Mouse (Mus musculus): ENCODE data around the gene Jade1. TPM values are rescaled to one million over a fixed set of nuclear protein-coding genes. Genes with fewer than 3 reads are reported as not detected.
A peak's percentile ranks its signal among the peaks of the same experiment; 100 is the strongest.

Jade1 gene
- total RNA-seq, 2 experiments from 2014 or later = 17.7 to 23.4 TPM

DNA sequence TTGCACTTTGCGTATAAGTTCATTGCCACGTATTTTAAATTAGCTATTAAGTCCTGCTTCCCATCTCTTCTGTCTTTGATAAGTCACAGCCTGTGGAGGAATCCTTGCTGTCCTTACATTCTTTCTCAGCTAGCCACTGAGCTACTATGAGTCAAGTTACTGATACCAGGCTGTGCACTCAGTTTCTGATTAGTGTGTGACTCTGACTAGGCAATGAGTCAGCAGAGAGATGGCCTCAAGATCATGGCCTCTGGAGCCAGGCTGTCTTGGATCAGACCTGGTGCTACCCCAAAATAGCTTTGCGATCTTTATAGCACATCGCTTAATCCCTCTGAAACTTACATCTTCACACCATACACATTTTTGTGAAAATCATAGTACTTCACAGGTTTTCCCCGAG is 8.2 kb upstream of the Jade1 start:
- no peak for ATAC-seq (ENCODE audit: poor library complexity, severe bottlenecking)

DNA sequence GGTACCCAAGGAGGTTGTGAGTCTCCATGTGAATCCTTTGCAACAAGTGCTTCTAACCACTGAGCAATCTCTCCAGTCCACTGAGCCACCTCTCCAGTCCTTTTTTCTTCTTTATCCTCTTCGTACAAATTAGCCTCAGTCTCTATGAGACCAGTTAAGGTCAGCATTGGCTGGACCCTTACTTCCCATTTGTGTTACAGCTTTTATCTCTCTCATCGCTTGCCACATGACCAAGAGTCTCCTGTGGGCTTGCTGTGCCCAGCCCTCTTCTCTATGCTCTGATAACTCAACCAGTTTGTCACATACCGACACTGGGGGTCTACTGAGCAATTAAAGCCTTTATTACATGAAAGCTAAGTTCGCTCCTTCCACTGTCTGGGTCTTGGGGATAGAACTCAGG is 7.3 kb upstream of the Jade1 start:
- ATAC-seq (ENCODE audit: poor library complexity, severe bottlenecking) = peak; percentile 57

DNA sequence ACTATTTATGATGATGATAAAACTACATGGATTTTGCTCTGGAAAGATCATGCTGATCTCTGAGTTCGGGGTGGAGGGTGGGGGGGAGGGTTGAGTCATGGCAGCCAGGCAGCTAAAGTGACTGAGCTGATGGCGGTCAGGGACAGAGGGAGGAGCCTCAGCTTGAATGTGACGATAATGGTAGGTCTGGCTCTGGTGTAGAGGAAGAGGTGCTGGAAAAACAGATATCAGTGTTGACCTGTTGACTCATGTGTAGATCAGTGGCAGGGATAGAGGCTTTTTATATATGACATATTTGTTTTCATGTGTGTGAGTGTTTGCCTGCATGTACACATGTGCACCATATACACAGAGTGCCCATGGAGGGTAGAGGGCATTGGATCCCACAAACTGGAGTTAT is 3.9 kb upstream of the Jade1 start:
- ATAC-seq (ENCODE audit: poor library complexity, severe bottlenecking) = no peak

DNA sequence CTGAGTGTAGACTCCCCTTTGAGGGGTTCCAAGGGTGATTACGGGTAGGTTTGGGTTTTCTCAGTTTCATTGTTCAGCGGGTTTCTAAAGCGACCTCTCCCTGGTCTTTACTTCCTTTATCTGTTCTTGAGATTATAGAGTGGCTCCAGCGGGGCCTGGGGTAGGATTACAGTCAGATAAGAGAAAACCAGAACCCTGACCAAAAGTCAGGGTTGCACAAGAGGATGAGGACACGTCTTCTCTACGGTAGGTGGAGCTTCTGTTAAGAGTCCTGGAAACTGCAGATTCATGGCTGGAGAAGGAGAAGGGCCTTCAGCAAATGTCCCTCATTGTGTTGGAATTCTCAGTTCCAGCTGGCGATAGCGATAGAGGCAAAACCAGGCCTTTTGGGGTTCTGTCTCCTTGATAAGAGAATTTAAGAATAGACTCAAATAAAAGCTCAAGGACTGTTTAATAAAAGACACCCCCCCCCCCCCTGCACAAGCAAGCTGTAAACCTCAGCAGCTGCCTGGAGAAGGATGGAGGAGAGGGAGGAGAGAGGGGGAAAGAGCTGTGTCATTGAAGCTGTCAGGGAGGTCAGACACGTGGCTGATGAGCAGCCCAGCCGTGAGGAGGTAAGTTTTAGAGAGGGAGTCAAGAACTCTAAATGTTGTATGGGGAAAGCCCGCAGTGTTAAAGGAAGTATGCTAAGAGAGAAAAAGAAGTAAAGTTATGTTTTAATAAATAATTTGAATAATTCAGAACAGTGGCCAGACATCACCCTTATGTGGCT is 2.6 kb upstream of the Jade1 start:
- peak; percentile 95 for ATAC-seq (ENCODE audit: poor library complexity, severe bottlenecking)

DNA sequence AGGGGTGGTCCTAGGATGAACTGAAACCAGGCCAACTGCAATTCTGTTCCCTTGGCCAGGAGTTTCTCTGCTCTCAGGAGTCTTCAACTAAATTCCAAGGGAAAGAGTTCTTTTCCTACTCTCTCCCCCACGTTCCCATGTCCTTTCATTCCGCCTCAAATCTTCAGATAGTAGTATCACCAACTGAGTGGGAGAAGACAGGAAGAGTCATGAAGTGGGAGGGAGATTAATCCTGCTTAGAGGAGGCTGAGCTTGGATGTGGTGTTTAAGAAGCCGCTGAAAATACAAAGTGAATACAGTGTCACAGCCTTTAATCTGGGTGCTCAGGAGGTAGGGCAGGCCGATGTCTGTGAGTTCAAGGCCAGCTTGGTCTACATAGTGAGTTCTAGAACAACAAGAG is 1.9 kb upstream of the Jade1 start:
- ATAC-seq (ENCODE audit: poor library complexity, severe bottlenecking) = no peak

DNA sequence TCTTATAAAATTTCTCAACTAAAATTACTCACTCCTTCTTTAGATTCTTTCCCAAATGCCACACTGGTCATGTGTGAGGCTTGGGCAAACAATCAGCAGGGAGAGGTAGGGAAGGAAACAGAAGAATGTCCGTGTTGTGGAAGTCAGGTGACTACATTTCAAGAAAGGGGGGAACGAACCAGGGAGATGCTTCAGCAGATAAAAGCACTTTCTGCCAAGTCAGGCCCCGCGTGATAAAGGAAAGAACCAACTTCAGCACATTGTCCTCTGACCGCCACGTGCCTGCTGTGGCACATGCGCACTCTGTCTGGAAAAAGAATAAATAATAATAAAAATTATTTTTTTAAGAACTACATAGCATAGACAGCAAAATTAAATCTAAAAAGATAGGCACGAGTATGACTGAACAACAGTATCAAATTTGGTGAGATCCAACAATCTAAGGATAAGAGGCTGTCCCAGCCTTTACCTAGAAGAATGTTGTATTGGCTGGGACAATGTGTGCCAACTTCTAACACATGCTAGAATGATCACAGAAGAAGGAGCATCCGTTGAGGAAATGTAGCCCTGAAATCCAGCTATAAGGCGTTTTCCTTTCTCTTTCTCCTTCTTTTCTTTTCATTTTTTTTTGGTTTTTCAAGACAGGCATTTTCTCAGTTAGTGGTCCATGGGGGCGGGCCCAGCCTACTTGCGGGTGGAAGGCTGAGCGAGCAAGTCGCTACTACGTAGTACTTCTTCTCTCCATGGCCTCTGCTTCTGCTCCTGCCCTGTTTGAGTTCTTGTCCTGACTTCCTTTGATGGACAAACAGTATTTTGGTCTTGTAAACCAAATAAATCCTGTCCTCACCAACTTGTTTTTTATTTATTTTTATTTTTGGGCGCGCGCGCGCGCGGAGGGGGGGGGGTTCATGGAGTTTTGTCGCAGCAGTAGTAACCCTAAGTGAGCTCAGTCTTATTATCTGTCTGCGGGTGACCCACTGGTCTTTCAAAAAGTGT is 753 bp upstream of the Jade1 start:
- no peak for ATAC-seq (ENCODE audit: poor library complexity, severe bottlenecking)

DNA sequence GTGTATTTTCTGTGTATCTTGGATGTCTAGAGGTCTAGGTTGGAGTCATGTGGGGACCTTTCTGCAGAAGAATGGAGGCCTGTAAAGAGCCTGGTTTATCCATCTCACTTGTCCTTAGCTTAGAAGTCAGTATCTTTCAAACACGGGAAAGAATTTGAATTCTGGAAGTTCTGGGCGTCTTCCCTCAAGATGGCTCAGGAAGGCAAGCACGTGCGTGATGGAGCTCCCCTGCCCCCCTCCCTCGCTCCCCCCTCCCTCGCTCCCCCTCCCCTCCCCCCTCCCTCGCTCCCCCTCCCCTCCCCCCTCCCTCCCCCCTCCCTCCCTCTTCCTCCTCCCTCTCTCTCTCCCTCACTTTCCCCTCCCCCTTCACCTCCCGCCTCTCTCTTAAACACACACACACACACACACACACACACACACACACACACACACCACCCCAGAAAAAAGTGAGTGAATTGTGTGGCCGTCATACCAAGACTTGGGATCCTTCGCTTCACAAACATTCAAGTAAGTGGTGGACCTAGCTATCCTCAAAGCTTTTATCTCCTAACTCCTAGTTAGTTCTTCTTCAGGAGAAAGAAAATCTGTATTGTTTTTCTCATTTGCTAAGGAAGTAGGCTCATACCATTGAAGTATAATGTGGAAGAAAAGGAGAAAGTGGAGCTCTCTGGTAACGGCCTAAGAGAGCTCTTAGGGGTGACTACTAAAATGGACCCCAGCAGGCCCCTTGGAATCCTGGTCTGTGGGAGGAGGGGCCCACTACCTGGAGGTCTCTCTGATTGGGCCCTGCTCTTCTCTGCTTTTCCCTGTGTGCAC is 1.1 kb downstream of the Jade1 start:
- ATAC-seq (ENCODE audit: poor library complexity, severe bottlenecking) = no peak

DNA sequence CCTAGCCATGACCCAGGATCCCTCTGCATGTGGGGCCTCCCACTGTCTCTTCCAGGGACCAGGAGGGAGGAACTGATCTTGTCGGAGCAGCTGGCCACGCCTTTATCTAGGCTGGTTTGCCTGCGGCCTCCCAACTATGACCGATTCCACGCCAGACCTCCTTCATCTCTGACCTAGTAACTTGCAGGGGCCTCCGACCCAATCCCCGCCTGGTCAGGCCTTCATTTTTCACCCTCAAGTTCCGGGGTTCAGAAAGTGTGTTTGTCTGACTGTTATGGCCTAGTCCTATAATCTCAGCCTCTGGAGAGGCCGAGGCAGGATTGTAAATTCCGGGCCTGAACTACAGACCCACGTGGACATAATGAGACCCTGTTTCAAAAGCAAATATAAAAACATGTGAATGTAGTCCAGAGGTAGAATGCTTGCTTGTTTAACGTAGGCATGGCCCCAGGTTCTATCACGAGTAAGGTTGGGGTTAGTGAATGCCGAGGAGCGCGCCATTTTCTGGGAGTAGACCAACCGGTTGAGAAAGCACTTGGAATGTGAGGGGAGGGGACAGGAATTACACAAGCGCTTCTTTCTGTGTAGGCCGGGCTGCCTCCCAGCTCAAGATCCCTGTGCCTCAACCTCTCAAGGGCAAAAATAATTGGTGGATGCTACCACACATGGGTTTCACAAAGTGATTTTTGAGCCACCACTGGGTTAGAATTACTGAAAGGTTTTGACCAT is 1.9 kb downstream of the Jade1 start:
- no peak for ATAC-seq (ENCODE audit: poor library complexity, severe bottlenecking)

DNA sequence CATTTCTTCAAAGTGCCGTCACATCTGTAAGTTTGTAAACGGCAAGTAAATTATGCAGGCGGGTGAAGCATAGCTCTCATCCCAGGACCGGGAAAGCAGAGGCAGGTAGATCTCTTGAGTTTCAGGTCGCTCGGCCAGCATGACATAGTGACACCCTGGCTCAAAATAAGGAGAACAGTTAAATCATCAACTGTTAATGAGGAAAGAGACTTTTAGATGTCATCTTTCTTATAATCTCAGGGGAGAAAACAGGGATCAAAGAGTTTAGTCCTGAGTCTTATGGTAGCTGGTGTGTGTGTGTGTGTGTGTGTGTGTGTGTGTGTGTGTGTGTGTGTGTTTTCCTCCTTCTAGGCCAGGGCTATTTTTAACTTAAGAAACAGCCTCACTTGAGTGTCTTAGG is 5.0 kb downstream of the Jade1 start:
- no peak for ATAC-seq (ENCODE audit: poor library complexity, severe bottlenecking)

DNA sequence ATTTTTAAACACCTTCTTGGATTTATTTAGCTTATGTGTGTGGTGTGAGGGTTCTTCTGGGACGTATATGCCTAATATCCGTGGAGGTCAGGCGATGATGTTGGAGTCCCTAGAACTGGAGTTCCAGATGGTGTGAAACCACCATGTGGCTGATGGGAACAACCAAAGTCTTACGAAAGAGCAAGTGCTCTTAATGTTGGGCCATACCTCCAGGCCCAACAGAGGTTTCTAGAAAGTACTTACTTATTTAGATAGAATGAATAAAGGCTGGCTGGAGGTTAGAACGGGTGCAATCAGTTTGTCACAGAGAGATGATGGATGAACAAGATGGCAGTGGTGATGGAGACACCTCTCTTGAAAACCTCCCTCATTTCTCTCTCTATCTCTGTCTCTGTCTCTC is 6.3 kb downstream of the Jade1 start:
- no peak for ATAC-seq (ENCODE audit: poor library complexity, severe bottlenecking)

DNA sequence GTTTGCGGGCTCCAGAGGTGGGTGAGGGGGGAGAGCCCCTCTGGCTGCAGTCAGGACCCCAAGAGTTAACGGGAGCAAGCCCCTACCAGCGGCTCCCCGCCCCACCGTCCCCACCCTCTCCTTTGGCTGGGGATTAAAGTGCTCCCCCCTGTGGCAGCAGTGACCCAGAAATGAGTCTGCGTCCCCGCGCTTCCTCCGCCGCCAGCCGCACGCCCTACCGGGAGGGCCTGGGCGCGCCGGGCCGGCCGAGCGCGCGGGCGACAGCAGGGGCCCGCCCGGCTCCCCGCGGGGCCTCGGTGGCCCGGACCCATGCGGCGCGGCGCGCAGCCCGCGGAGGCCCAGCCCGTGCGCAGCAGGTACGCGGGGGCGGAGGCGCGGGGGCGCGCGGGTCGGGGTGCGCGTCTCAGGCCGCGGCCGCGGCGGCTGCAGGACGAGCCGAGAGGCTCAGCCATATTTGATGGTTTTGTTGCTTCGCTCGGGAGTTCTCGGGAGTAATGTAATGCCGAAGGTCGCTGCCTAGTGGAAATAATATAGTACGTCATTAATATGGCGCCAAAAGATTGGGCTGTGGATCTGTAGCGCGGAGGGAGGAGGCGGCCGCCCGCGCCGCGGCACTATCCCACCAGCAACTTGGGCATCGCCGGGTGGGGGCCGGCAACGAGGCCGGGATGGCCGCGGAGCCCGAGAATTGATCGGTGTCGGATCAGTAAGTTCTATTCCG is 7.8 kb downstream of the Jade1 start:
- ATAC-seq (ENCODE audit: poor library complexity, severe bottlenecking) = peak; percentile 66

DNA sequence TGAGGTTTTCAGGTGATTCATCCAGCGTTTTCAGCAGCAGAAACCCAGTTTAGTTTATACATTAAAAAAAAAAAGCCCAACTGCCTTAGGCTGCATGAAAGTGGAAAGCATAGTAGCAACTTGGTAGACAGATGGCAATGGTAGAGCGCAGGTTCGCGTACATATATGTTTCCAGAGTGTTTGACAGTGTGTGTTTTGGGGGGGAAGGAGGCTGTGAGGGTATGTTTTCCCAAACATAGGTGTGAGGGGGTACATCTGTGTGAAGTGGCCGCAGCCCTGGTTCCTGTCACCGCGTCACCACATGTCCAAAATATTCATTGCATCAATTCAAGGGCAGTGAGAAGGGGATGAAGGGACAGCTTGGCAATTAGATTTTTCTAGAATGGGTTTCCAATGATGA is 8.5 kb downstream of the Jade1 start:
- no peak for ATAC-seq (ENCODE audit: poor library complexity, severe bottlenecking)

DNA sequence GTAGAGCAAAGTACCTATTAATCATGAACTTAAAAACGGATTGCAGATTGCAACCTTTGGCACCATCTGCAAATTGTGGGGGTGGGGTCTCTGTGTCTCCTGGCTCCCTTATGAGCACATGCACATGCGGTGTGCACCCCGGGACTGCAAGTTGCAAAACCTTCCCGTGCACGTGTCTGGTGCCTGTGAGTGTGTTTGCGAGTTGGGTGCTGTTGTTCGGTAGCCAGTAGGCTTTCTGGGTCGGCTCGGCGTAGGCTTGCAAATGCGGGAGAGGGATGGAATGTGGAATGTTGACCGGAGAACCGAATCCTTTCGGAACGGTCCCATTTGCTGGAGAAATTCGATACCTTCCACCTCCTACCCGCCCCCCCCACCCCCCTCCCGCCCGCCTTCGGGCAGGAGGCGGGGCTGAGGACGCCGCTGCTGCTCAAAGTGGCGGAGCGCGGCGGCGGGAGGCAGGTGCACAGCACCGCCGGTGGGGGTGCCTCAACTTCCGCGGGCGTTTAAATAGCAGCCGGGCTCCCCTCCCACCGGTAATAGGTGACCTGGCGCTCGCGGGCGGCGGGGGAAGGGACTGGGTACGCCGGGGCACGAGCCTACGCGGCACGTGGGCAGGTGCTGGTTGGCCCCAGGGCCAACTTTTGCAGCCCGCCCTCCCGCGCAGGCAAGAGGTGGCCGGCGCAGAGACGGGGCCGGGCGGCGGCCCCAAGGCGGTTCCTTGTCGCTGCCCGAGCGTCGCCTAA is 9.1 kb downstream of the Jade1 start:
- ATAC-seq (ENCODE audit: poor library complexity, severe bottlenecking) = peak; percentile 60

DNA sequence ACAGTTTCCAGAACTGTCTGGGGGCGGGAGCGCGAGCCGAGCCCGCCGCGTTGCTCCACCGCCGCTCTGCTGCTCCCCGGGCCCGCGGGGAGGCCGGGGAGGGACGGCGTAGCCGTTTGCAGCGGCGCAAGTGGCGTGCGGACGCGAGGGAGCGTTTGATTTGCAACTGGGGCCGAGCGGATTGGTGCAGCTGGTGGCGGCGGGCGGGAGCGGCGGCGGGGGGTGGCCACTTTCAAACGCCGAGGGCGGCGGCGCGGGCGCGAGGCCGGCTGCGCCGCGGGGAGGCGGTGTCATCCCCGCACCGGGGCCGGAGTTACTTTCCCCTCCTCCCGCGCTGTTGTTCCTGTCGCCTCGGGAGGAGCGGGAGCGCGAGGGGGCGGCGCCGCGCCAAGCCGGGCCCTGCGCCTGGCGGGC is 9.9 kb downstream of the Jade1 start:
- peak; percentile 66 for ATAC-seq (ENCODE audit: poor library complexity, severe bottlenecking)

DNA sequence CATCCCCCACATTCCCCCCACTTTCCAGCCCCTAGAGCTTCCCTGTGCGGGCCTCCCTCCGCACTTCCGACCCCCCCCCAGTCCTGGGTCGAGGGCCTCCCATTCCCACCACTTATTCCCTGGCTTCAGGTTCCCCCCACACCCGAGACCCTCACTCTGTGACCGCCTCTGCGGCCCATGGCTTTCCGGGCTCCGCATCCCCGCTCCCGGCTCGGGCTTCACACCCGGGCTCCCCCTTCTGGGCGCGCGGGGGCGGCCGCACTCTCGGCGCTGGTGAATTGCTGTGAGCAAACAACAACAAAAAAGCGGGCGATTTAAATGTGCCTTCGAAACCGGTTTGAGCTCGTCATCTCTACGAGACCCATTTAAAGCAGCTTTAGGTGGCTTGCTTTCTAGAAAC is 10.4 kb downstream of the Jade1 start:
- ATAC-seq (ENCODE audit: poor library complexity, severe bottlenecking) = peak; percentile 50

DNA sequence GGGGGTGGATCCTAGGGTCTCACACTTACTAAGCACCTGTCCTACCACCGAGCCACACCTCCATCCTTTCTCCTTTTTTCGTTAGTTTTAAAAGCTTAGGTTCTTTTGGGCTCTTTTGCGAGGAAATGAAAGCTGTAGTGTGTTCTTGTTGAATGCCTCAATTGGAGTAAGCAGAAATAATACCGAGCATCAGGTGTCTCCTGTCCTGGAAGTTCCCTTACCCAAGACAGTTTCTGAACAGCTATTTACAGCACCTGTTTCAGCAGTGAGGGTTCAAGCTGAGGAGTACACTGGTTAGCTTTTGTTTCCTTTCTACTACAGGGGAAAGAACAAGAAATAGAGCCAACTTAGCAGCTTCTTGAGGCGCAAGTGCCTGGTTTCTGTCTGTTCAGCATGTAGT is 14.4 kb downstream of the Jade1 start:
- no peak for ATAC-seq (ENCODE audit: poor library complexity, severe bottlenecking)

DNA sequence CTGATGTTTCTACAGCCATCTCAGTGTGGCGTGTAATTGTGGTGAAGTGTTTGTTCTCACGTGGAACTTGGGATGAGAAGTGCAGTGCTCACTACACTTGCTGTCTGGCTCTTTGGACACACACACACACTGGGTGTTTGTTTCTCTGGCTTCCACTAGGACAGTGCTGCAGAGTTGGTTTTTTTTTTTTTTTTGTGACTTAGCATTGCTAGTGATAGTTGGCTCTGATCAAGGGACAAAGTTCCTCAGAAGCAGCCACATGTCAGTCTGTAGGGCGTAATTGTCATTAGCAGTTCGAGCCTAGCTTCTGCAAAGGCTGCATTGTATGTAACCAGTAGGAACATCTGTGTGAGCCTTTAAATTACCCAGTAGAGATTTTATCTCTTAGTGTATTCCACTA is 16.6 kb downstream of the Jade1 start:
- ATAC-seq (ENCODE audit: poor library complexity, severe bottlenecking) = no peak

DNA sequence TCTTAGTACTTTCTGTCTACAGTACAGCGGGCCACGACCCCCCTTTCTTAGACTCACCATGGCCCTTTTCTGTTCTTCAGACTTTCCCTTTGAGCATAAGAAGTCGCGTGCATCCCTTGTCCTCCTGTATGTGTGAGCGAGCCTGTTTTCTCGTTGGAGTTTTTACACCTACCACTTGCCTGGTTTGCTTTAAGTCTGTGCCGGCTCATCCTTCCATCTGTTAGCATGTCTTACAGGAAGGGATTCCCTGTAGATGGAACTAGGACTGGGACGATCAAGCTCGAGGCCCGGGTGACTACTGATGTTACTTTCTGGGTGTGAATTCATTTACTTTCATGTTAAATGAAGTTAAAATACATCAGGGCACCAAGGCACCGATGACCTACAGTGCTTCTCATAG is 17.4 kb downstream of the Jade1 start:
- no peak for ATAC-seq (ENCODE audit: poor library complexity, severe bottlenecking)

DNA sequence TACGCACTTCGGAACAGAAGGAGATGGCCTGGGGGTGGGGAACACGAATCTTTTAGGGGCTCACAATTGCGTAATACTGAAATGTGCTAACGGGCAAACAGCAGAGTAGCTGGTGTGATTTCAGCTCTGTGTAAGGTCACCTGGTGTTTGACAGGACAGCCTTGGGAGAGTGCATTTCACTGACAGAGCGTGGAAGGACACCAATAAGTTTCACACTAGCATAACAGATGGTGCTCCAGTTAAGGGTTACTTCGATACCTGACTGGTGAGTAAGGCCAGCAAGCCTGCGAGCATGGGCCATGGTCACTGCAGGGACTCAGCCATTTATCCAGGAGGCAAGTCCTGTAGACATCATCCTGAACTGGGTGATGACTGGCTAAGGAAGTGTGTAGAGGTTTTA is 18.7 kb downstream of the Jade1 start:
- no peak for ATAC-seq (ENCODE audit: poor library complexity, severe bottlenecking)
